Mouse (Mus musculus) gonadal fat pad, adult 2 months (tissue): ENCODE data around the gene Arrdc4. TPM values are rescaled to one million over a fixed set of nuclear protein-coding genes. Genes with fewer than 3 reads are reported as not detected.

Experiments used
- DNase-seq: peaks from one replicate; pipeline ENCODE4 v3.0.0-alpha.2; 2012; ENCODE audit warnings: low read depth
- polyA plus RNA-seq: library from polyadenylated mRNA; depleted of rRNA; stranded (reverse); fragments of >200 nt; gene quantifications from 2 replicates; pipeline ENCODE4 v1.2.3, GENCODE M21; 2012

Gene Arrdc4
- polyA plus RNA-seq, 1 experiment, result 14.6 TPM

- DNase-seq, result no peak
Observed at GRCm38 (mm10) chr7:68712425-68712824, 36.6 kb downstream of the Arrdc4 start.

GRCm38 (mm10) chr7:68709319-68709573 lies 39.8 kb downstream of the Arrdc4 start:
- DNase-seq, result no peak

GRCm38 (mm10) chr7:68708563-68709318 lies 40.3 kb downstream of the Arrdc4 start:
- DNase-seq, result no peak

- no peak for DNase-seq
Observed at GRCm38 (mm10) chr7:68705162-68705561, 43.9 kb downstream of the Arrdc4 start.

- no peak for DNase-seq
Observed at GRCm38 (mm10) chr7:68697313-68697712, 51.7 kb downstream of the Arrdc4 start.

GRCm38 (mm10) chr7:68696908-68697307 lies 52.1 kb downstream of the Arrdc4 start:
- no peak for DNase-seq

GRCm38 (mm10) chr7:68696446-68696845 lies 52.6 kb downstream of the Arrdc4 start:
- DNase-seq, result no peak

GRCm38 (mm10) chr7:68692731-68693130 lies 56.3 kb downstream of the Arrdc4 start:
- DNase-seq, result no peak

- no peak for DNase-seq
Observed at GRCm38 (mm10) chr7:68691454-68691853, 57.6 kb downstream of the Arrdc4 start.

GRCm38 (mm10) chr7:68687140-68687611 lies 61.9 kb downstream of the Arrdc4 start:
- no peak for DNase-seq
